Mouse (Mus musculus): ENCODE results near the gene Eng. TPM values are rescaled to one million over a fixed set of nuclear protein-coding genes. Genes with fewer than 3 reads are reported as not detected.

Eng gene
- polyA plus RNA-seq, 1 experiment from 2014 or later, result 57.9 TPM

DNA sequence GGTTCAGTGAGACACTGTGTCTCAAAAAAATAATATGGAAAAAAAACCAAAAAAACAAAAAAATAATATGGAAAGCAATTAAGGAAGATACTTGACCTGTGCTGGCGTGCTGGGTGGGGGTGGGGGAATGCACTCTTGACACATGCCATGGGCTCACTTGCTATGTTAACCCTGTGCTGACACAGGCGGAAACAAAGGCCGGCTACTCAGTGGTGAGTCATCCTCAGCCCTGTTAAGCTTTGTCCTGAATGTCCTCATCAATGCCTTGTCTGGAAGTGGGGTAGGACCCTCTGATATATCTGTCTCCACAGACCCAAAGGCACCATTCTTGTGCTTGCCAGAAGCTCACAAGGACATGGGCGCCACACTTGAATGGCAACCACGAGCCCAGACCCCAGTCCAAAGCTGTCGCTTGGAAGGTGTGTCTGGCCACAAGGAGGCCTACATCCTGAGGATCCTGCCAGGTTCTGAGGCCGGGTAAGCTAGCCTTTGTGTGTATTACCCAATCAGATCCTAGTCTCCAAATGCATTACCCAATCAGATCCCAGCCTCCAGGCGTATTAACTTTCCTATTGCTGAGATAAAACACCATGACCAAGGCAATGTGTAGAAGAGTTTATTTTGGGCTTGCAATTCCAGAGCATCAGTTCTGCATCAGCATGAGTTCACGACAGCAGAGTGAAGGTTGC, 25.7 kb downstream of the Eng start:
- no peak overlapping the region for H3K4me2 ChIP-seq (ENCODE audit: low read depth, low read length)
- ATAC-seq (ENCODE audit: low read depth) (no peak), DNase-seq (ENCODE audit: low spot score) (no peak)
- 0 out of 2 replicates have a peak, but pooled peaks cover 3% of the 10 kb centered on the region for H3K9me3 ChIP-seq (ENCODE audit: control insufficient read depth, low read length)
- WGBS, result 72% methylated on average over 9 of the region's 9 CpGs
- no peaks in the 10 kb centered on the region for H3K27me3 ChIP-seq (replicated peaks; ENCODE audit: control insufficient read depth, insufficient read depth, low read length)
- no peak overlapping the region for H3K4me3 ChIP-seq (ENCODE audit: low read depth, low read length)
- H3K27ac ChIP-seq (replicated peaks; ENCODE audit: low read depth, low read length), result no peak overlapping the region
- H3K9ac ChIP-seq (ENCODE audit: low read depth, low read length), result no peak overlapping the region
- no peaks in the 10 kb centered on the region for H3K4me1 ChIP-seq (ENCODE audit: control insufficient read depth, insufficient read depth, low read length)
- H3K36me3 ChIP-seq (ENCODE audit: control insufficient read depth, insufficient read depth, low read length), result peaks cover 29% of the 10 kb centered on the region

GRCm38 (mm10) chr2:32673176-32673917, 27.0 kb downstream of the Eng start:
- H3K9me3 ChIP-seq (ENCODE audit: control insufficient read depth, low read length), result 0 out of 2 replicates have a peak, but pooled peaks cover 3% of the 10 kb centered on the region
- H3K4me1 ChIP-seq (ENCODE audit: control insufficient read depth, insufficient read depth, low read length), result no peaks in the 10 kb centered on the region
- WGBS, result 75% methylated on average over 16 of the region's 16 CpGs
- H3K27me3 ChIP-seq (replicated peaks; ENCODE audit: control insufficient read depth, insufficient read depth, low read length), result no peaks in the 10 kb centered on the region
- H3K27ac ChIP-seq (replicated peaks; ENCODE audit: low read depth, low read length), result no peak overlapping the region
- no peak overlapping the region for H3K4me2 ChIP-seq (ENCODE audit: low read depth, low read length)
- no peak overlapping the region for H3K4me3 ChIP-seq (ENCODE audit: low read depth, low read length)
- no peak overlapping the region for H3K9ac ChIP-seq (ENCODE audit: low read depth, low read length)
- peaks cover 38% of the 10 kb centered on the region for H3K36me3 ChIP-seq (ENCODE audit: control insufficient read depth, insufficient read depth, low read length)
- DNase-seq (ENCODE audit: low spot score) (no peak), ATAC-seq (ENCODE audit: low read depth) (0 out of 2 replicates have a peak, but pooled peaks have one; percentile 53)

GRCm38 (mm10) chr2:32676821-32677220, 30.4 kb downstream of the Eng start:
- Histone ChIP-seq H3K27me3 (replicated peaks; ENCODE audit: control insufficient read depth, insufficient read depth, low read length) (no peaks in the 10 kb centered on the region), H3K4me3 (ENCODE audit: low read depth, low read length) (no peak overlapping the region), H3K27ac (replicated peaks; ENCODE audit: low read depth, low read length) (no peak overlapping the region), H3K4me1 (ENCODE audit: control insufficient read depth, insufficient read depth, low read length) (peaks cover 8% of the 10 kb centered on the region; the same call in 1 of the 2 replicates), H3K4me2 (ENCODE audit: low read depth, low read length) (no peak overlapping the region), H3K36me3 (ENCODE audit: control insufficient read depth, insufficient read depth, low read length) (peaks cover 44% of the 10 kb centered on the region), H3K9ac (ENCODE audit: low read depth, low read length) (no peak overlapping the region), H3K9me3 (ENCODE audit: control insufficient read depth, low read length) (0 out of 2 replicates have a peak, but pooled peaks cover 3% of the 10 kb centered on the region)
- no peak for DNase-seq (ENCODE audit: low spot score)
- WGBS, result 95% methylated on average over 3 of the region's 3 CpGs
- ATAC-seq (ENCODE audit: low read depth), result no peak

DNA sequence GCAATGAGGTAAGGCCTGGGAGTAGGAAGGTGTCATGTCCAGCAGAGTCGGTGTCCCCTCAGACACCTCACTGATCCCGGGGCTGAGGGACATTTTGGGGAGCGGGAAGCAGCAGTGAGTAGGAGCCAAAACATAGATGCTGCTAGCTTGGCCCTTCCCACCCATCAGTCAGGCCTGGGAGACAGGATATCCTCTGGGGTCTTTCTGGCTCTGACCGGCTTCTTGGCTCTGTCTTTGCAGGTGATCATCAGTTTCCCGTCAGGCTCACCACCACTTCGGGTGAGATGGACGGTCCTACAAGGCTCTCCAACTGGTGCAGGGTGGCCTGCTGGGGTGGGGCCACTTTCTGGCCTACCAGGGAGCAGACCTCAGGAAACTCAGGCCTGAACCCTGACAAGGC, 31.3 kb downstream of the Eng start:
- no peaks in the 10 kb centered on the region for H3K27me3 ChIP-seq (replicated peaks; ENCODE audit: control insufficient read depth, insufficient read depth, low read length)
- no peak overlapping the region for H3K4me3 ChIP-seq (ENCODE audit: low read depth, low read length)
- H3K27ac ChIP-seq (replicated peaks; ENCODE audit: low read depth, low read length), result no peak overlapping the region
- H3K9me3 ChIP-seq (ENCODE audit: control insufficient read depth, low read length), result 0 out of 2 replicates have a peak, but pooled peaks cover 3% of the 10 kb centered on the region
- ATAC-seq (ENCODE audit: low read depth) (no peak), DNase-seq (ENCODE audit: low spot score) (no peak)
- H3K9ac ChIP-seq (ENCODE audit: low read depth, low read length), result no peak overlapping the region
- H3K4me2 ChIP-seq (ENCODE audit: low read depth, low read length), result no peak overlapping the region
- peaks cover 8% of the 10 kb centered on the region; the same call in 1 of the 2 replicates for H3K4me1 ChIP-seq (ENCODE audit: control insufficient read depth, insufficient read depth, low read length)
- WGBS, result 93% methylated on average over 7 of the region's 7 CpGs
- H3K36me3 ChIP-seq (ENCODE audit: control insufficient read depth, insufficient read depth, low read length), result peaks cover 49% of the 10 kb centered on the region

- peak; percentile 62 for ATAC-seq (ENCODE audit: low read depth)
- H3K9me3 ChIP-seq (ENCODE audit: control insufficient read depth, low read length), result 0 out of 2 replicates have a peak, but pooled peaks cover 3% of the 10 kb centered on the region
- peaks cover 65% of the 10 kb centered on the region for H3K36me3 ChIP-seq (ENCODE audit: control insufficient read depth, insufficient read depth, low read length)
- no peak overlapping the region for H3K9ac ChIP-seq (ENCODE audit: low read depth, low read length)
- peak overlapping the region; percentile 74 for H3K27ac ChIP-seq (replicated peaks; ENCODE audit: low read depth, low read length)
- peak; percentile 73 for DNase-seq (ENCODE audit: low spot score)
- 26% methylated on average over 7 of the region's 7 CpGs for WGBS
- H3K4me1 ChIP-seq (ENCODE audit: control insufficient read depth, insufficient read depth, low read length), result peaks cover 8% of the 10 kb centered on the region; the same call in 1 of the 2 replicates
- H3K4me3 ChIP-seq (ENCODE audit: low read depth, low read length), result no peak overlapping the region
- no peaks in the 10 kb centered on the region for H3K27me3 ChIP-seq (replicated peaks; ENCODE audit: control insufficient read depth, insufficient read depth, low read length)
- no peak overlapping the region for H3K4me2 ChIP-seq (ENCODE audit: low read depth, low read length)
These were observed 33.7 kb downstream of the Eng start for GRCm38 (mm10) chr2:32680051-32680451.

DNA sequence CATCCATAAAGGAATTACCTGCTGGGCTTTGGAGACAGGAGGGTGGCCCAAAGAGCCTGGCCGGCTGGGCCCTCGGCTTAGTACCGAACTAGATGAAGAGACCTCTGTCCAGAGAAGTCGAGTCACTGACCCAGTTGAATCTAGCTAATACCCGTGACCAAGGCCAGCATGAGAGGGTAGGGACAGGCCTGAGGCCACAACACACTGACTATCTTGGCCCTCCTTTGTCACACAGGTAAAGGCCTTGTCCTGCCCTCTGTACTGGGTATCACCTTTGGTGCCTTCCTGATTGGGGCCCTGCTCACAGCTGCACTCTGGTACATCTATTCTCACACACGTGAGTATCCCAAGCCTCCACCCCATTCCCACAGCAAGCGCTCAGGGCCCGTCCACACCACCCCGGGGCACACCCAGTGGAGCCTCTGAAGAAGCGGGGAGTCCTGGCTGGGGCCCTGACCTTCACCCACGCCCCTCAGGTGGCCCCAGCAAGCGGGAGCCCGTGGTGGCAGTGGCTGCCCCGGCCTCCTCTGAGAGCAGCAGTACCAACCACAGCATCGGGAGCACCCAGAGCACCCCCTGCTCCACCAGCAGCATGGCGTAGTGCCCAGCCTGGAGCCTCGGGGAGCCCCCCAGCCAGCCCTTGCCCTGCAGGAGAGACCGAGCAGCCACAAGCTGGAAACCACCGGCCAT, 34.7 kb downstream of the Eng start:
- no peaks in the 10 kb centered on the region for H3K27me3 ChIP-seq (replicated peaks; ENCODE audit: control insufficient read depth, insufficient read depth, low read length)
- H3K9ac ChIP-seq (ENCODE audit: low read depth, low read length), result no peak overlapping the region
- H3K4me3 ChIP-seq (ENCODE audit: low read depth, low read length), result no peak overlapping the region
- H3K27ac ChIP-seq (replicated peaks; ENCODE audit: low read depth, low read length), result peak overlapping the region; percentile 15; the same call in 1 of the 2 replicates
- 88% methylated on average over 16 of the region's 19 CpGs for WGBS
- ATAC-seq (ENCODE audit: low read depth) (no peak), DNase-seq (ENCODE audit: low spot score) (no peak)
- H3K4me2 ChIP-seq (ENCODE audit: low read depth, low read length), result no peak overlapping the region
- H3K9me3 ChIP-seq (ENCODE audit: control insufficient read depth, low read length), result 0 out of 2 replicates have a peak, but pooled peaks cover 3% of the 10 kb centered on the region
- peaks cover 65% of the 10 kb centered on the region for H3K36me3 ChIP-seq (ENCODE audit: control insufficient read depth, insufficient read depth, low read length)
- H3K4me1 ChIP-seq (ENCODE audit: control insufficient read depth, insufficient read depth, low read length), result peaks cover 8% of the 10 kb centered on the region; the same call in 1 of the 2 replicates

GRCm38 (mm10) chr2:32681754-32682153, 35.4 kb downstream of the Eng start:
- no peak overlapping the region for H3K4me2 ChIP-seq (ENCODE audit: low read depth, low read length)
- H3K9me3 ChIP-seq (ENCODE audit: control insufficient read depth, low read length), result 0 out of 2 replicates have a peak, but pooled peaks cover 3% of the 10 kb centered on the region
- ATAC-seq (ENCODE audit: low read depth), result peak; percentile 47
- H3K36me3 ChIP-seq (ENCODE audit: control insufficient read depth, insufficient read depth, low read length), result peaks cover 69% of the 10 kb centered on the region
- peaks cover 8% of the 10 kb centered on the region; the same call in 1 of the 2 replicates for H3K4me1 ChIP-seq (ENCODE audit: control insufficient read depth, insufficient read depth, low read length)
- H3K9ac ChIP-seq (ENCODE audit: low read depth, low read length), result no peak overlapping the region
- no peak overlapping the region for H3K4me3 ChIP-seq (ENCODE audit: low read depth, low read length)
- peak; percentile 62 for DNase-seq (ENCODE audit: low spot score)
- H3K27ac ChIP-seq (replicated peaks; ENCODE audit: low read depth, low read length), result no peak overlapping the region
- H3K27me3 ChIP-seq (replicated peaks; ENCODE audit: control insufficient read depth, insufficient read depth, low read length), result no peaks in the 10 kb centered on the region
- WGBS, result 59% methylated on average over 6 of the region's 6 CpGs

GRCm38 (mm10) chr2:32682721-32683417, 36.5 kb downstream of the Eng start:
- no peak overlapping the region for H3K4me3 ChIP-seq (ENCODE audit: low read depth, low read length)
- DNase-seq (ENCODE audit: low spot score), result no peak
- 84% methylated on average over 14 of the region's 14 CpGs for WGBS
- H3K27ac ChIP-seq (replicated peaks; ENCODE audit: low read depth, low read length), result no peak overlapping the region
- ATAC-seq (ENCODE audit: low read depth), result no peak
- H3K4me2 ChIP-seq (ENCODE audit: low read depth, low read length), result no peak overlapping the region
- H3K27me3 ChIP-seq (replicated peaks; ENCODE audit: control insufficient read depth, insufficient read depth, low read length), result no peaks in the 10 kb centered on the region
- peaks cover 74% of the 10 kb centered on the region for H3K36me3 ChIP-seq (ENCODE audit: control insufficient read depth, insufficient read depth, low read length)
- H3K9ac ChIP-seq (ENCODE audit: low read depth, low read length), result no peak overlapping the region
- no peaks in the 10 kb centered on the region for H3K9me3 ChIP-seq (ENCODE audit: control insufficient read depth, low read length)
- peaks cover 8% of the 10 kb centered on the region; the same call in 1 of the 2 replicates for H3K4me1 ChIP-seq (ENCODE audit: control insufficient read depth, insufficient read depth, low read length)
